Mouse (Mus musculus) bone marrow macrophage, adult 2 months (primary cell): Measurements from ENCODE around the gene Fam25c.

ENCODE experiments used
- CTCF ChIP-seq: IDR thresholded peaks from 2 replicates; pipeline ENCODE4 v1.5.1; 2012; ENCODE audit warnings: low read depth, mild to moderate bottlenecking, low read length, moderate library complexity
- POLR2A ChIP-seq: IDR thresholded peaks from 2 replicates; pipeline ENCODE4 v1.6.1; 2012; ENCODE audit warnings: mild to moderate bottlenecking, low read depth, low read length, borderline replicate concordance

DNA sequence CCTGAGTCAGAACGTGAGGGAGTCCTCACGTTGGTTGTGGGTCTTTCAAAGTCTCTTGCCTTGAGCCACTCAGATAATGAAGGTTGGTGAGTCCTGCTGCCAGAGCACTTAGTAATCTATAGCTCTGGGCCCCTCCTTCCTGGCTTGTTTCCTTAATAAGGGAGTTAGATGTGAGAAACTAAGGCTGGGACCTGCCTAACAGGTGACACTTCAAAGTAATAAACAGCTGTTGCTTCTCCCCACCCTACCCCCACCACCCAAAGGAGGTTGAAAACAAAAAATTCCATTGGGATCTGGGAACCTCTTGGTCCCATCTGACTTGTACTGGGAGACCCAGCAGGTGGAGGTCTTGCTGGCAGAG is 9.9 kb upstream of the Fam25c start:
- TF ChIP-seq CTCF, result no peak
- TF ChIP-seq POLR2A, result no peak
